Mouse (Mus musculus) urinary bladder, postnatal 36 days (tissue): ENCODE measurements around the gene Lhx3.

Experiments
- DNase-seq, 2 experiments: peaks; one replicate each; pipeline ENCODE4 v3.0.0; 2022; ENCODE audit warnings: low spot score in 2 of 2, mixed read lengths in 1 of 2

Gene Lhx3

GRCm38 (mm10) chr2:26208126-26208789 lies at the start of gene Lhx3:
Gene Lhx3, minus strand, starts transcription at chr2:26208289.
- DNase-seq, result peak; percentile 74 to 85

DNA sequence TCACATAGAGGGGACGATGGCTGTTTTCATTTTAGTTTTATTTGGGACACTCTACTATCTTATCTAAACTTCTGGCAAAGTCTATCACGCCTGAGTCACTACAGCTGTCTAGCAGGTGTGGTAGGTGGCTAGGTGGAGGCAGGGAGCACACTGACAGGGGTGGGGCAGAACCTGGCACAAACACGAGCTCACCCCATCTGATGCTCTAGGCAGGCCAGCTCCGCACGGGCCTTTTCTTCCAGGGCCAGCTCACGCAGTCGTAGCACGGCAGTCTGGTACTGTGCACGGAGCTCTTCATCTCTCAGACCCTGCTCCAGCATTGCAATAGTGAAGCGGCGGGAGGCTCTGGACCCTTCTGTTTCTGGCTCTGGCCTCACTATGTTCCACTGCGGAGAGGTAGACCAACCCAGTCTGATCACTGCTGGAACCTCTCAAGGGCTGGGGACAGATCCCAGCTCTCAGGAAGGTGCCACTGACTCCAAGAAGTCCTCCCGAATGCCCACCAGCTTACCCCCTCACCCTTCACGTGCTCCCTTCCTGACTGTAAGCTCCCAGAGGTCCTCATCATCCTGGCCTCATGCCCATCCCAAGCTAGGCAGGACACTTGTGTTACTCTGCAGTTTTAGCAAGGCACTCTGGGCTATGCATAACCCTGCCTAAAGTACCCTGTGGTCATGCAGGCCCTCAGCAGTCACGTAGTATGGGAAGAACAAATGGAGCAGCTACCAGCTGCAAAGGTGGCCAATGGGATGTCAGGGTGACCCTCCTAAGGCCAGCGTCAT lies 49.4 kb upstream of the Lhx3 start:
- no peak for DNase-seq

DNA sequence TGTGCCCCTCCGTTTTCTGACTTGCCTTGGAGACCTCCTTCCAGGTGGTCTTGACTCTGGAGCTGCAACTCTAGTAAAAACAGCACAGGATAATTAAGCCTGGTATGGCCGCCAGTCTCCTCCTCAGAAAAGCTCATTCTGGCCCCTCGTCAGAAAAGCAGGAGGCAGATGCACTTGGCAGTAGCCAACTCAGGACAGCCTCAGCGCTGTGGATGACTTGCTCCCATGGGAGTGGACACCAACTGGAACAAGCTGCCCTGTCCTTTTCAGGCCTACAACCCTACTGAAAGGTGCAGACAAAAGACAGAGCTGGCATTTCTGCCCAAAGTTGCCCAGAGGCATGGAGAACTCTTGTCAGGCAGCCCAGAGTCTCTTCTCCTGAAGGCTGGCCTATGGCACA lies 46.7 kb upstream of the Lhx3 start:
- no peak for DNase-seq

DNA sequence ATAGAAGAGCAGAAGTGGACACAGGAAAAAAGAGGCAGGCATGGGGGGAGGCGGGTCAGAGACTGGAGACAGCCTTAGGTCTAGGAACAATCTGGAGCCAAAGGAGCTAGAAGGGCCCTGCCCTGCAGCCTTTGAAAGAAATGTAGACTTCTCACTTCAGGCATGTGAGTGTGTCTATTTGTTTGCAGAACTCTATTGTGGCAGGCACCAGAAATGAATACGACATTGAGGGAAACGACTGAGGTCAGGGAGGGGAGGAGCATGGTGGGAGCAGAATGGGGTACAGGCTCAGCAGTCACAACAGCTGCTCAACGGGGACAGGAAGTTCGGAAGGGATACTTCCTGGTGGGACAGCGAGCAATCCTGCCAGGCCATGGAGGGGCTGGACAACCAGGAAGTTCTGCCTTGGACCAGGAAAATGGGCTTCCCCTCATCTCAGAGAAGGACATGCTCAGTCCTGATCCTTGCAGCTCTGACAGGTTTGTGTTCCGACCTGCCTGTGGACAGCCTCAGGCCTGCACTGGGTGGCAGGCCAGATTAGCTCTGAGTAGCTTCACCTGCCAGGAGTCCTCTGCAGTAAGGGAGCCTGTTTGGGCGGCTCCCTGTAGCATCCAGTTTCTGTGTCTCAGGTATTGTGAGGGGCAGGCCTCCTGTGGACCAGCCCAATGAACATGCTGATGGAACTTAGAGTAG lies 44.6 kb upstream of the Lhx3 start:
- DNase-seq, result peak; percentile 35 to 50

DNA sequence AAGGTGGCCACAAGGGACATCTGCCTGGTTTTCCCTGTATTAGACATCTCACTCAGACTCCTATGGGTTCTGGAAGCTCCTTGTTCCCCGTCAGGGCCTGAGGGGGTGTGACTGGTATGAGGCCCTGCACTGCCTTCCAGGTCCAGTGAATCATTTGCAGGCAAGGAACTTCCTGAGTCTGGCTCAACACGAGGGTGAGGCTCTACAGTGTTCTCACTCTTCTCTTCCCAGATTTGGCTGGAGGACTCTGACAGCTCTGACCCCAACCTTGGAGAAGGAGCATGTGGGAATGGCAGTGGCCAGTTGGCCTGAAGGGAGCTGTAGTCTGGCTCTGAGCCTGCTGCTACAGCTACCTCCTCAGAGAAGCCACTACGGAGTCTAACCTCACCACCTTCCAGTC lies 39.4 kb upstream of the Lhx3 start:
- peak in 1 of 2 experiments; percentile 20 for DNase-seq

GRCm38 (mm10) chr2:26240841-26241240 lies 32.8 kb upstream of the Lhx3 start:
- DNase-seq, result no peak

- no peak for DNase-seq
These were observed 32.2 kb upstream of the Lhx3 start for GRCm38 (mm10) chr2:26240330-26240729.

GRCm38 (mm10) chr2:26237290-26237782 lies 29.2 kb upstream of the Lhx3 start, which contains the start of gene Qsox2:
Gene Qsox2, minus strand, starts transcription at chr2:26237525.
- peak; percentile 89 to 94 for DNase-seq

GRCm38 (mm10) chr2:26236681-26237289 lies 28.7 kb upstream of the Lhx3 start:
- no peak for DNase-seq

DNA sequence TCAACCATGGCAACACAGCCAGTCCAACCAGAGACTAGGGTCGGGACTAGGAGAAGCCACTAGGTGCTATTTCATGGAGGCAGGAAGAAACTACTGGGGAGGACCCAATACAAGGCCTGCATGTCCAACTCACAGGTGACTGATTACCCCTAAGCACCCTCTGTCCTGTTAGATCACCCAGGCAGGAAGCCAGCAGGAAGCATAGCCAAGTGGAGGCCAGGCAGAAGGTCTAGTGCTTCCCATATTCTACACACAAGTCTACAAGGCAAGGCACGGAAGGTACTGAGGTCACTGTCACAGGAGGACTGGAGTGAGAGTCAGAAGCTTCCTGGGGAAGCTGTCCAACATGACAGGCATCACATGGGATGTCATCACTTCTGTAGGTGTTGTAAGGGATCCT lies 26.7 kb upstream of the Lhx3 start:
- no peak for DNase-seq

DNA sequence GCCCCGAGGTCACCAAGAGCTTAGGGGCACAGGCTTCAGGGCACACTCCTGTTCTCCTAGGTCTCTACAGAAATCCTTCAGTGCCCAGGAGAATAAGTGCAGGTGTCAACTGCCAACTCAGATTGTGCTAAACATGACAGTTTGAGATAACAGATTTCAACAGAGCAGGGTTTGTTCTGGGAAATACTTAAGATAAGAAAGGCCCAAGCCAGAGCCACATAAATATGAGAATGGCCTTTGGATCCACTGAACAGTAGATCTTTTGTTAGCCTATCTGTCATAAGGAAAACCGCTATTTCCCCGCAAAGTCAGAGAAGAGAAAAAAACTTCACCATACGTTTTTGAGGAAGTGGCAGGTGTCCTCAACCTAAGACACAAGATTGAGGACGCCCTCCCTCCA lies 26.2 kb upstream of the Lhx3 start:
- DNase-seq, result no peak

DNA sequence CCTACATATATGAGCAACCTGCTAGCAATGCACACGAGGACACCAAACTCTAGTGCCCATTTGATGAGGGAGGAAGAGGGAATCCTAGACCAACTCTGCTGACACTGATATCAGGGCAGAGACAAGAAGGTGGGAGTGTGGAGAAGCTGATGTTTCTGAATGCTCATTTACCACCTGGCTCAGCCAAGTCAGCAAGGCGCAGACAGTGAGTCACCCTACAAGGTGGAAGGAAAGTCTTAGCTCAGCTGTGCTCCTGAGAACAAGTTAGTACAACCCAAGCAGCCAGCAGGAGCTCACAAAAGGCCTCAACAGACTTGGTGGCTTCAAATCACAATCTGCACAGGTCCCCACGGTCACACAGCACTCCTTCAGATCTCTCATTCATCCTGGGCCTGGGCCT lies 23.3 kb upstream of the Lhx3 start:
- DNase-seq, result no peak

- no peak for DNase-seq
These were observed 22.2 kb upstream of the Lhx3 start for GRCm38 (mm10) chr2:26230253-26230652.

- DNase-seq, result peak in 1 of 2 experiments; percentile 24
These were observed 19.7 kb upstream of the Lhx3 start for GRCm38 (mm10) chr2:26227788-26228187.

- no peak for DNase-seq
These were observed 17.2 kb upstream of the Lhx3 start for GRCm38 (mm10) chr2:26225242-26225641.

DNA sequence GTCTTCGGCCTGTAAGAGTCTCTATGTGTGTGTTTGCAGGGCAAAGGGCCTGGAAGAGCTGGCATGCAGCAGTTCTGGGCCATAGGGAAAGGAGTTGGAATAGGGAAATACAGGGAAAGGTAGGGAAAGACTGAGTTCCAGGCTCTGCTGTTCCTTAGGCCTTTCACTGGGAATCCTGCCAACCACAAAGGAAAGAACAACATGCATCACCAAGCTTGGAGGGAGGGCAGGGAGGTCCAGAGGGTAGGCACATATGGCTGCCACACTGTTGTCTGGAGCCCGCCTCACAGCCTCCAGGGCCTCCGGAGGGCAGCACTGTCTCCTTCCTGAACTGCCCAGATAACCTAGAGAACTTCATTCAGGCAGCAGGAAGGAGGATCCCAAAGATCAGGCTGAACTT lies 15.9 kb upstream of the Lhx3 start:
- no peak for DNase-seq

DNA sequence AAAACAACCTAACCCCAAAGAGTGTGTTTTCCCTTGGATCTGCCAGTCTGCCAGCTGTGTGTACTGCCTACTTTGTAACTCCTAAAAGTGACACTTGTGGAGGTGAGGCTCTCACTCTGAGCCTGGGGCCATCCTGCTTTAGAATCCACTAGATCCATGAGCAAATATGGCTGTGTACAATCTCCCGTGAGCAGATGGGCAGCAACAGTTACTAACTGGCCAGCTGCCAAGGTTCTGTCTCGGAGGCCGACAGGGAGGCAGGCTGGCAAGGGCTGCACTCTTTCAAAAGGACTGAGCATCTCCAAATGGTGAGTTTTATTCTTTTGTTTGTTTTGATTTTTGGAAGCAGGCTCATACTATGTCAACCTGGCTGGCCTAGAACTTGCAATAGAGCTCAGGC lies 6.4 kb upstream of the Lhx3 start:
- no peak for DNase-seq

GRCm38 (mm10) chr2:26209566-26209965 lies 1.5 kb upstream of the Lhx3 start:
- no peak for DNase-seq

DNA sequence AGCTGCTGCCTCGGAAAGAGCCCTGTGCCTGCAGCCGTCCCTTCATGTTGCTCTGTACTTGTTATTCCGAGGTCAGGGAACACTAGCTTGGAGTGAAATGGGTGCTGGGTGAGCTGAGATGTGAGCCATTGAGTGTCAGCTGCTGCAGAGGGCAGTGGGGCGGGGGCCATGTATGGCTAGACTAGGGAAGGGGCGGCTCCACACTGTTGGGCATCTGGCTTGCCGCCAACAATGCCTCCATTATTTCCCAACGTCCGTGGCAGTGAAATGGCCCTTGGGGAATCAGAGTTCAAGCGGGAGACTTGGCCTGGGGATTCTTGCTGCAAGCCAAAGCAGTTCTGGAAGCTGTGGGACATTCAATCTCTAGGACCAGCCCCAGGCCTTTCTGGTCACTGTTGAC lies 530 bp downstream of the Lhx3 start:
- peak in 1 of 2 experiments; percentile 38 for DNase-seq

- DNase-seq, result no peak
These were observed 2.3 kb downstream of the Lhx3 start for GRCm38 (mm10) chr2:26205761-26206160.

DNA sequence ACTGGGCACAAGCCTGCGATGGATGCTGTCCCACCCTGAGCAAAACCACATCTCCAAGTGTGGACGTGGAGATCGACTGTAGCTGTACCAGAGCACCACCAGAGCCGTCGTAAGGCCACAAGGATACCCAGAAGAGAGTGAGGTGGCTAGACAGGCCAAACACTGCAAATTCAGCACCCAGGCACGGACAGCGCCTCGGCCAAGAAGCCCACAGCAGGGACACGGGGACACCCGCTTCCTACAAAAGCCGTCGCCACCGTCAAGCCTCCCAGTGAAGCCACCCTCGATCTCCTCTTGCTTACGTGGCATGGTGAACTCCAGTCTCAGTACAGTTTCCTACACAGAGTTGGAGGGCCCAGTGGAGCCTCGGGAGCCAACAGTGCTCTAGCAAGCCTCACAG lies 3.0 kb downstream of the Lhx3 start:
- DNase-seq, result no peak

DNA sequence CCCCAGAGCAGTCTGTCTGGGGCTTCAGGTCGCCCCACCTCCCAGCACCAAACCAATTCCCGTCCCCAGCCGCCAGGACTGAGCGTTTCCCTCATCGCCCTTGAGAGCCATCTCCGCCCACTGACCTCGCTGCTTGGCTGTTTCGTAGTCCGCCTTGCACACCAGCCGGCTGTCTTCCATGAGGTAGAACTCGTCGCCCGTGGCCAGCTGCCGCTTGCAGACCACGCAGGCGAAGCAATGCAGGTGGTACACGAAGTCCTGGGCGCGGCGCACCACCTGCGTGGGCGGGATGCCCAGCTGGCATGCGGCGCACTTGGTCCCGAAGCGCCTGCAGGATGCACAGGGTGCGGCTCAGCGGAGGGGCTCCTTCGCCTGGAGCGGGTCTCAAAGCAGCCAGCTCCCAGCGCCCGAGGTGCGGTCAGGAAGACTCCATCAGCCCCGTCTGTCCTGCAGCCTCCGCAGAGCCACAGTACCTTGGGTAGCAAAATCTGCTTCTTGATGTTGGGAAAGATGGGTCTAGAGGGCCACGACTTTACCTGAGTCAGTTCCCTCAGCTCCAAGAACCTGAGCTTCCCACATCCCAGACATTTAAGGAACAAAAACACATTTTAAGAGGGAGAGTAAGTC lies 5.1 kb downstream of the Lhx3 start:
- no peak for DNase-seq
